Mouse (Mus musculus): ENCODE measurements at regions not wholly inside any gene's neighbourhood (a gene's known extent, or its start where the extent isn't known, plus 50 kb on each side); places are given as distances from the start of the nearest gene placed in this dataset.

- intact Hi-C loops (cut with DNase I) = no loop called here
- DNase-seq = no peak
Observed at GRCm38 (mm10) chr11:7530482-7531148, 316.9 kb upstream of the Igfbp3 start.

GRCm38 (mm10) chr11:7519556-7519955 is 305.8 kb upstream of the Igfbp3 start:
- intact Hi-C loops (cut with DNase I) = no loop called here
- DNase-seq = no peak

GRCm38 (mm10) chr11:7508861-7509260 is 295.1 kb upstream of the Igfbp3 start:
- intact Hi-C loops (cut with DNase I) = loop anchor here (5.0 kb wide), 1 partner anchor 297 kb away; the partner anchor contains the start of gene Igfbp3
- no peak for DNase-seq

- DNase-seq = no peak
- intact Hi-C loops (cut with DNase I) = loop anchor here (5.0 kb wide), 1 partner anchor 294 kb away; the partner anchor contains the start of gene Igfbp3
Observed at GRCm38 (mm10) chr11:7506421-7506945, 292.8 kb upstream of the Igfbp3 start.

- intact Hi-C loops (cut with DNase I) = loop anchor here (5.0 kb wide), 1 partner anchor 292 kb away; the partner anchor contains the start of gene Igfbp3
- peak; percentile 6 to 30 for DNase-seq
Observed at GRCm38 (mm10) chr11:7504651-7505321, 291.1 kb upstream of the Igfbp3 start.

- intact Hi-C loops (cut with DNase I) = no loop called here
- DNase-seq = no peak
Observed at GRCm38 (mm10) chr11:7502679-7503078, 289.0 kb upstream of the Igfbp3 start.

GRCm38 (mm10) chr11:7502045-7502444 is 288.3 kb upstream of the Igfbp3 start:
- no peak for DNase-seq
- intact Hi-C loops (cut with DNase I) = no loop called here

GRCm38 (mm10) chr11:7497803-7498202 is 284.1 kb upstream of the Igfbp3 start:
- no peak for DNase-seq
- intact Hi-C loops (cut with DNase I) = no loop called here

- DNase-seq = no peak
- intact Hi-C loops (cut with DNase I) = no loop called here
Observed at GRCm38 (mm10) chr11:7473832-7474545, 260.3 kb upstream of the Igfbp3 start.

- intact Hi-C loops (cut with DNase I) = no loop called here
- DNase-seq = no peak
Observed at GRCm38 (mm10) chr11:7465522-7465921, 251.8 kb upstream of the Igfbp3 start.

- intact Hi-C loops (cut with DNase I) = no loop called here
- DNase-seq = no peak
Observed at GRCm38 (mm10) chr11:7461956-7462771, 248.4 kb upstream of the Igfbp3 start.

- no peak for DNase-seq
Observed at GRCm38 (mm10) chr11:7451756-7452155, 238.0 kb upstream of the Igfbp3 start.

GRCm38 (mm10) chr11:7444494-7444893 is 230.8 kb upstream of the Igfbp3 start:
- DNase-seq = no peak
- intact Hi-C loops (cut with DNase I) = no loop called here

More at GRCm38 (mm10) chr11:7451756-7452155, 238.0 kb upstream of the Igfbp3 start:
- intact Hi-C loops (cut with DNase I) = no loop called here

- intact Hi-C loops (cut with DNase I) = no loop called here
- DNase-seq = no peak
Observed at GRCm38 (mm10) chr11:7439276-7439675, 225.6 kb upstream of the Igfbp3 start.

- intact Hi-C loops (cut with DNase I) = no loop called here
- DNase-seq = no peak
Observed at GRCm38 (mm10) chr11:7434591-7434990, 220.9 kb upstream of the Igfbp3 start.

GRCm38 (mm10) chr11:7427771-7428170 is 214.0 kb upstream of the Igfbp3 start:
- intact Hi-C loops (cut with DNase I) = no loop called here
- no peak for DNase-seq

GRCm38 (mm10) chr11:7425233-7425632 is 211.5 kb upstream of the Igfbp3 start:
- intact Hi-C loops (cut with DNase I) = no loop called here
- DNase-seq = no peak

- intact Hi-C loops (cut with DNase I) = no loop called here
- DNase-seq = no peak
Observed at GRCm38 (mm10) chr11:7424082-7424471, 210.4 kb upstream of the Igfbp3 start.

GRCm38 (mm10) chr11:7423276-7424081 is 209.8 kb upstream of the Igfbp3 start:
- DNase-seq = no peak
- intact Hi-C loops (cut with DNase I) = no loop called here

All from heart, postnatal 14 days (tissue).